ENCODE assay signal across 30 mouse cellular contexts in genomic region chr17:84724028-84724427, GRCm38 (mm10). TPM values are rescaled to one million over a fixed set of nuclear protein-coding genes. Genes with fewer than 3 reads are reported as not detected.
A peak's percentile ranks its signal among the peaks of the same experiment; 100 is the strongest.
DNase-seq lines count a peak whose midpoint lies in the region; ATAC-seq lines count a peak whose summit lies in the region.
"Had no signal": no experiment of that assay in that cellular context is flagged by ENCODE, and none has a peak within 500 bp of the region (broad histone marks: within the 10 kb centered on the region; RNA-seq: fewer than 3 reads in every experiment).

No protein-coding gene starts in this region.

- peaks cover 68% of the 10 kb centered on the region for H3K36me3 ChIP-seq in kidney, embryonic 15.5 days

- 46% methylated on average over 9 of the region's 9 CpGs for WGBS in kidney, embryonic 15.5 days

- H3K27ac ChIP-seq in kidney, embryonic 15.5 days, result peak overlapping the region; percentile 51; the same call in 1 of the 2 replicates
- H3K27ac ChIP-seq: embryonic facial prominence, embryonic 10.5 days; embryonic facial prominence, embryonic 13.5 days; forebrain, embryonic 12.5 days; forebrain, embryonic 15.5 days; heart, embryonic 15.5 days; hindbrain, embryonic 14.5 days; hindbrain, postnatal 0 days had no signal

- no peak overlapping the region for H3K4me3 ChIP-seq in kidney, embryonic 15.5 days (replicated peaks)
- H3K4me3 ChIP-seq: embryonic facial prominence, embryonic 10.5 days; embryonic facial prominence, embryonic 13.5 days; erythroblast, embryonic 14.5 days; forebrain, embryonic 12.5 days; forebrain, embryonic 15.5 days; heart, embryonic 12.5 days; heart, embryonic 15.5 days had no signal

- H3K9ac ChIP-seq in kidney, embryonic 15.5 days, result no peak overlapping the region
- H3K9ac ChIP-seq: embryonic facial prominence, embryonic 13.5 days; forebrain, embryonic 12.5 days; forebrain, embryonic 15.5 days; heart, embryonic 12.5 days; heart, embryonic 15.5 days; hindbrain, embryonic 14.5 days had no signal

- peak; percentile 59; the same call in 1 of the 2 replicates for ATAC-seq in frontal cortex, adult (ENCODE audit: low TSS enrichment)
- ATAC-seq in kidney, embryonic 15.5 days (replicated peaks; ENCODE audit: low FRiP score), result peak; percentile 75
- ATAC-seq: forebrain, embryonic 15.5 days; hindbrain, postnatal 0 days; inflammation-experienced regulatory T-cells, adult 6 months had no signal

- no peak overlapping the region for H3K4me2 ChIP-seq in kidney, embryonic 15.5 days
- H3K4me2 ChIP-seq: embryonic facial prominence, embryonic 13.5 days; forebrain, embryonic 12.5 days; forebrain, embryonic 15.5 days; heart, embryonic 12.5 days; heart, embryonic 15.5 days; hindbrain, embryonic 14.5 days had no signal

- H3K27me3 ChIP-seq in kidney, embryonic 15.5 days, result no peaks in the 10 kb centered on the region
- H3K27me3 ChIP-seq: embryonic facial prominence, embryonic 13.5 days; forebrain, embryonic 12.5 days; forebrain, embryonic 15.5 days; heart, embryonic 12.5 days; heart, embryonic 15.5 days had no signal

- DNase-seq in frontal cortex, postnatal 10 days (ENCODE audit: low spot score in 2 of 2), result no peak
- no peak for DNase-seq in kidney, adult 8-10 months
- peak; percentile 40 to 57 for DNase-seq in kidney, postnatal 4 days
- no peak for DNase-seq in kidney, adult 18-20 months
- DNase-seq in MN1 (ENCODE audit: low spot score), result no peak
- DNase-seq: adrenal gland, adult 2 months; adrenal gland, postnatal 14 days; cerebellum, adult 11-12 months; cerebellum, adult 8-10 months; cerebellum, postnatal 10 days; cerebellum, postnatal 36 days; embryo, embryonic 11 days; gastrocnemius, postnatal 10 days; gastrocnemius, postnatal 36 days; heart, postnatal 10 days; heart, postnatal 36 days had no signal

- H3K4me1 ChIP-seq in kidney, embryonic 15.5 days, result 0 out of 2 replicates have a peak, but pooled peaks cover 3% of the 10 kb centered on the region
- H3K4me1 ChIP-seq: embryonic facial prominence, embryonic 13.5 days; forebrain, embryonic 12.5 days; forebrain, embryonic 15.5 days had no signal

- no peaks in the 10 kb centered on the region for H3K9me3 ChIP-seq in kidney, embryonic 15.5 days (replicated peaks)
- H3K9me3 ChIP-seq: embryonic facial prominence, embryonic 10.5 days; embryonic facial prominence, embryonic 13.5 days; forebrain, embryonic 12.5 days; forebrain, embryonic 15.5 days; G1E; heart, embryonic 12.5 days; heart, embryonic 15.5 days had no signal

RNA-seq across cellular contexts. Expression of gene Abcg5, which starts 41.2 kb away (rescaled TPM):
- 4.0 TPM in 2 replicates for polyA plus RNA-seq in kidney, embryonic 15.5 days (2015; fragmentation: Nextera tagmentation; extraction: Ambion mirVana)
- polyA plus RNA-seq: erythroblast, embryonic 14.5 days; G1E; heart, embryonic 15.5 days had no signal

RNA-seq across cellular contexts. Expression of gene Abcg8, which starts 47.9 kb away (rescaled TPM):
- polyA plus RNA-seq in kidney, embryonic 15.5 days (2015; fragmentation: Nextera tagmentation; extraction: Ambion mirVana), result 0.13 and 0.27 TPM in 2 replicates
- polyA plus RNA-seq: cortical plate, adult 2 months; erythroblast, embryonic 14.5 days; G1E; heart, embryonic 12.5 days; heart, embryonic 15.5 days; hindbrain, postnatal 0 days; inflammation-experienced regulatory T-cells, adult 6 months had no signal

Comparison
In these comparisons a context has a peak if more than half of its experiments do, and no peak if none do; other contexts are left out.
1. DNase-seq: peak in kidney, postnatal 4 days (2 of 2); none in frontal cortex, postnatal 10 days (0 of 2), kidney, adult 8-10 months (0 of 2), kidney, adult 18-20 months (single experiment) and MN1 (single experiment).